Mouse (Mus musculus): Measurements from ENCODE around the gene BC147527. TPM values are rescaled to one million over a fixed set of nuclear protein-coding genes. Genes with fewer than 3 reads are reported as not detected.

BC147527 gene
- polyA plus RNA-seq, 1 experiment from 2014 or later, result 0.43 TPM

GRCm38 (mm10) chr13:120320183-120320582 lies 20.0 kb downstream of the BC147527 start:
- H3K36me3 ChIP-seq, result no peaks in the 10 kb centered on the region
- no peaks in the 10 kb centered on the region for H3K9me3 ChIP-seq (replicated peaks)
- H3K4me1 ChIP-seq, result no peaks in the 10 kb centered on the region
- ATAC-seq, result no peak
- no peak overlapping the region for H3K4me2 ChIP-seq
- WGBS (ENCODE audit: insufficient replicate concordance), result 48% methylated on average over 3 of the region's 3 CpGs
- H3K4me3 ChIP-seq, result no peak overlapping the region
- H3K27me3 ChIP-seq (replicated peaks), result no peaks in the 10 kb centered on the region
- H3K27ac ChIP-seq, result no peak overlapping the region
- no peak overlapping the region for H3K9ac ChIP-seq

- no peaks in the 10 kb centered on the region for H3K9me3 ChIP-seq (replicated peaks)
- no peaks in the 10 kb centered on the region for H3K4me1 ChIP-seq
- H3K4me2 ChIP-seq, result no peak overlapping the region
- no peak overlapping the region for H3K4me3 ChIP-seq
- H3K27me3 ChIP-seq (replicated peaks), result no peaks in the 10 kb centered on the region
- WGBS (ENCODE audit: insufficient replicate concordance), result 55% methylated on average over 1 of the region's 1 CpGs
- H3K36me3 ChIP-seq, result no peaks in the 10 kb centered on the region
- H3K9ac ChIP-seq, result no peak overlapping the region
- ATAC-seq, result no peak
- no peak overlapping the region for H3K27ac ChIP-seq
Observed at GRCm38 (mm10) chr13:120320721-120321120, 20.5 kb downstream of the BC147527 start.

Other genes with a start within 250 kb of the BC147527 start
- not detected in 2 replicates for gene Gm21188, start 248.2 kb upstream of the BC147527 start, polyA plus RNA-seq (2016; fragmentation: Nextera tagmentation; extraction: Ambion mirVana)
- gene Gm20767, start 160.1 kb upstream of the BC147527 start, polyA plus RNA-seq (2016; fragmentation: Nextera tagmentation; extraction: Ambion mirVana), result not detected in 2 replicates
- gene Gm21818, start 128.0 kb upstream of the BC147527 start, polyA plus RNA-seq (2016; fragmentation: Nextera tagmentation; extraction: Ambion mirVana), result not detected in 2 replicates
- not detected in 2 replicates for gene Gm21762, start 84.4 kb upstream of the BC147527 start, polyA plus RNA-seq (2016; fragmentation: Nextera tagmentation; extraction: Ambion mirVana)
- gene Gm21731, start 61.3 kb upstream of the BC147527 start, polyA plus RNA-seq (2016; fragmentation: Nextera tagmentation; extraction: Ambion mirVana), result not detected in 2 replicates
- not detected in 2 replicates for gene AF067061, start 37.3 kb upstream of the BC147527 start, polyA plus RNA-seq (2016; fragmentation: Nextera tagmentation; extraction: Ambion mirVana)
- not detected in 2 replicates for gene Tcstv3, start 16.5 kb downstream of the BC147527 start, polyA plus RNA-seq (2016; fragmentation: Nextera tagmentation; extraction: Ambion mirVana)

Measured in liver, embryonic 12.5 days (tissue).